Mouse (Mus musculus) liver, embryonic 13.5 days (tissue): Measurements from ENCODE around the gene Olfr843. TPM values are rescaled to one million over a fixed set of nuclear protein-coding genes. Genes with fewer than 3 reads are reported as not detected.

Experiments
- ATAC-seq: fragments of 200-750 bp; cut with Nextera tagmentation; 2 replicates; pipeline ENCODE4 v1.8.0; 2017; ENCODE audit warnings: low read depth, mild to moderate bottlenecking, moderate number of reproducible peaks, moderate library complexity
- DNase-seq: peaks from one replicate; pipeline ENCODE4 v3.0.0; 2022
- H3K27ac ChIP-seq: fragments of 300-500 bp; sonication (generic); 2 replicates; pipeline ENCODE4 v1.5.1; 2015; ENCODE audit warnings: moderate library complexity, mild to moderate bottlenecking, inconsistent platforms
- H3K27me3 ChIP-seq: fragments of 300-500 bp; sonication (generic); 2 replicates; pipeline ENCODE4 v1.6.1; 2015; ENCODE audit warnings: mild to moderate bottlenecking, inconsistent platforms
- H3K36me3 ChIP-seq: fragments of 300-500 bp; sonication (generic); 2 replicates; pipeline ENCODE4 v1.6.1; 2015; ENCODE audit warnings: mild to moderate bottlenecking, inconsistent platforms
- H3K4me1 ChIP-seq: fragments of 300-500 bp; sonication (generic); replicated peaks from 2 replicates; pipeline ENCODE4 v1.6.1; 2015; ENCODE audit warnings: inconsistent platforms
- H3K4me2 ChIP-seq: fragments of 300-500 bp; sonication (generic); 2 replicates; pipeline ENCODE4 v1.6.1; 2015; ENCODE audit warnings: inconsistent platforms, mild to moderate bottlenecking, moderate library complexity
- H3K4me3 ChIP-seq: fragments of 300-500 bp; sonication (generic); replicated peaks from 2 replicates; pipeline ENCODE4 v1.5.1; 2015; ENCODE audit warnings: mild to moderate bottlenecking, inconsistent platforms
- H3K9ac ChIP-seq: fragments of 300-500 bp; sonication (generic); 2 replicates; pipeline ENCODE4 v1.6.1; 2015; ENCODE audit warnings: mild to moderate bottlenecking, inconsistent platforms
- H3K9me3 ChIP-seq: fragments of 300-500 bp; sonication (generic); replicated peaks from 2 replicates; pipeline ENCODE4 v1.6.1; 2016; ENCODE audit warnings: inconsistent platforms
- WGBS: fragments of 180-500 bp; shearing (Covaris S2); methylation state at CpG from one replicate; pipeline ENCODE4 v1.1.7; 2015; ENCODE audit not compliant: insufficient replicate concordance; 5-methylcytosine and 5-hydroxymethylcytosine counted together
- polyA plus RNA-seq: library from polyadenylated mRNA; unstranded; fragments of >200 nt; fragmentation: Nextera tagmentation; extraction: Ambion mirVana; gene quantifications from 2 replicates; pipeline ENCODE4 v1.2.1, GENCODE M21; 2015

Gene Olfr843
- polyA plus RNA-seq = not detected in 2 replicates

DNA sequence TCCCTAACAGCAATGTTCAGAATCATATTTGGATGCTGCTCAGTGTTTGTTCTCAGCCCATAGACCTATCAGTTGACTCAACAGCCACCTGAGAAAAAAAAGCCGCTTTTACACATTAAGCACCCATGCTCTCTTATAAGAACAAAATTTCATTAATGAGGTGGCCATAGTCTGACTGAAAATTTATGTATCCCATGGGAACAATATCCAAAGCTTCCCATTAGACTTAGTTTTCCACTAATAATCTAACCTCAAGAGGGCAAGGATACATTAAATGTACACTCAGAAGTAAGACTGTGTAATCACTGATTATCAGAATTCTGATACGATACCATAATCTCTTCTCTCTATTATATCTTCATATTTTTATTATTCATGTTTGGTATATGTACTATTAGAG, at the start of gene Olfr843:
TSS of gene Olfr843 (minus strand) at position 101 of the 400 bp plus-strand sequence.
- H3K9me3 ChIP-seq = no peaks in the 10 kb centered on the region
- no peak within 1 kb of the TSS for H3K9ac ChIP-seq
- no peak within 1 kb of the TSS for H3K4me2 ChIP-seq
- ATAC-seq (no peak), DNase-seq (no peak)
- H3K27ac ChIP-seq = no peak within 1 kb of the TSS
- H3K4me1 ChIP-seq = no peaks in the 10 kb centered on the region
- 64% methylated on average over 2 of the region's 2 CpGs for WGBS
- no peak within 1 kb of the TSS for H3K4me3 ChIP-seq
- H3K36me3 ChIP-seq = no peaks in the 10 kb centered on the region
- no peaks in the 10 kb centered on the region for H3K27me3 ChIP-seq

Other genes starting within 250 kb of the Olfr843 start
- gene Olfr835, start 219.3 kb downstream of the Olfr843 start, polyA plus RNA-seq = not detected in 2 replicates
- gene Olfr836, start 131.6 kb downstream of the Olfr843 start, polyA plus RNA-seq = not detected in 2 replicates
- not detected in 2 replicates for gene Olfr837, start 115.7 kb downstream of the Olfr843 start, polyA plus RNA-seq
- gene Olfr839-ps1, start 74.7 kb downstream of the Olfr843 start, polyA plus RNA-seq = not detected in 2 replicates
- not detected in 2 replicates for gene Olfr844, start 64.4 kb upstream of the Olfr843 start, polyA plus RNA-seq
- not detected in 2 replicates for gene Olfr845, start 84.5 kb upstream of the Olfr843 start, polyA plus RNA-seq
- gene Olfr846, start 112.0 kb upstream of the Olfr843 start, polyA plus RNA-seq = not detected in 2 replicates
- gene Olfr847, start 126.7 kb upstream of the Olfr843 start, polyA plus RNA-seq = not detected in 2 replicates
- gene Olfr849, start 188.3 kb upstream of the Olfr843 start, polyA plus RNA-seq = not detected in 2 replicates
- gene Olfr850, start 226.3 kb upstream of the Olfr843 start, polyA plus RNA-seq = not detected in 2 replicates
- not detected in 2 replicates for gene Olfr851, start 241.3 kb upstream of the Olfr843 start, polyA plus RNA-seq